ENCODE assay signal across 26 mouse cellular contexts in genomic region chr15:8565416-8565815, GRCm38 (mm10). TPM values are rescaled to one million over a fixed set of nuclear protein-coding genes. Genes with fewer than 3 reads are reported as not detected.
"Had no signal": no experiment of that assay in that cellular context is flagged by ENCODE, and none has a peak within 500 bp of the region (broad histone marks: within the 10 kb centered on the region; RNA-seq: fewer than 3 reads in every experiment).

No protein-coding gene starts in this region.

- H3K27ac ChIP-seq: midbrain, embryonic 10.5 days; midbrain, embryonic 12.5 days; neural tube, embryonic 13.5 days; neural tube, embryonic 15.5 days had no signal

- H3K36me3 ChIP-seq: midbrain, embryonic 10.5 days; midbrain, embryonic 12.5 days; neural tube, embryonic 13.5 days; neural tube, embryonic 15.5 days had no signal

- H3K9ac ChIP-seq: lung, embryonic 14.5 days; midbrain, embryonic 12.5 days; neural tube, embryonic 13.5 days; neural tube, embryonic 15.5 days had no signal

- ATAC-seq: midbrain, embryonic 16.5 days had no signal

- DNase-seq: lung, adult 18-20 months; lung, embryonic 14.5 days; lung, postnatal 10 days; lung, postnatal 4 days; midbrain, embryonic 14.5 days; right cerebral cortex, adult 18-20 months; right cerebral cortex, postnatal 25 days; right cerebral cortex, postnatal 4 days; spleen, adult 18-20 months; thymus, adult 18-20 months; thymus, postnatal 14 days; thymus, postnatal 36 days had no signal

- H3K4me3 ChIP-seq: midbrain, embryonic 10.5 days; midbrain, embryonic 12.5 days; myocyte; neural tube, embryonic 13.5 days; neural tube, embryonic 15.5 days had no signal

- H3K9me3 ChIP-seq: midbrain, embryonic 10.5 days; midbrain, embryonic 12.5 days; neural tube, embryonic 13.5 days; neural tube, embryonic 15.5 days had no signal

- H3K4me2 ChIP-seq: lung, embryonic 14.5 days; midbrain, embryonic 12.5 days; neural tube, embryonic 13.5 days; neural tube, embryonic 15.5 days had no signal

RNA-seq across cellular contexts. Expression of gene Gm2310, which starts 45.7 kb away (rescaled TPM):
- total RNA-seq: megakaryocyte, adult 5-6 weeks; megakaryocyte-erythroid progenitor cell, adult 5-6 weeks had no signal
- polyA plus RNA-seq: liver, embryonic 16.5 days; lung, embryonic 14.5 days; lung, embryonic 16.5 days; midbrain, embryonic 10.5 days; midbrain, embryonic 12.5 days; midbrain, embryonic 14.5 days; midbrain, embryonic 16.5 days; myocyte; neural tube, embryonic 11.5 days; neural tube, embryonic 13.5 days; neural tube, embryonic 15.5 days; small intestine, adult 2 months; stomach, embryonic 14.5 days; stomach, embryonic 16.5 days had no signal
